Mouse (Mus musculus): ENCODE data around the gene Ofd1.

Ofd1 gene

DNA sequence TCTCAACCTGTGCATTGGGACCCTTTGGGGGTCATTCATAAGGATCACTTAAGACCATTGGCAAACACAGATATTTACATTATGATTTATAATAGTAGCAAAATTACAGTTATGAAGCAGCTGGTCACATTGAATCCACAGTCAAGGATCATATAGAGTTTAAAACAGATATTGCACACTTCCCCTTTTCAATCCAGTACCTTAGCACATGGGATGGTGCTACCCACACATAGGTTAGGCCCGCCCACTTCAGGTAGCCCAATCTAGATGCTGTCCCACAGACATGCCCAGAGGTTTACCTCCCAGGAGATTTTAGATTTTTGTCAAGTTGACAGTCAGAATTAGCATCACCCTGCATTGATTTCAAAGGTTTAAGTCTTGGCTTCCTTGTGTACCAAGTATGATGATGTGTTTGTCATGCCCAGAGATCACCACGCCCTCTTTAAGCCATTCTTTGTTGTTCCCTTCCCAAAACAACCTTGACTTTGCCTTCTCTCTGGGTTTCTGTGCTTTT, 80.5 kb downstream of the Ofd1 start:
- DNase-seq: no peak

DNA sequence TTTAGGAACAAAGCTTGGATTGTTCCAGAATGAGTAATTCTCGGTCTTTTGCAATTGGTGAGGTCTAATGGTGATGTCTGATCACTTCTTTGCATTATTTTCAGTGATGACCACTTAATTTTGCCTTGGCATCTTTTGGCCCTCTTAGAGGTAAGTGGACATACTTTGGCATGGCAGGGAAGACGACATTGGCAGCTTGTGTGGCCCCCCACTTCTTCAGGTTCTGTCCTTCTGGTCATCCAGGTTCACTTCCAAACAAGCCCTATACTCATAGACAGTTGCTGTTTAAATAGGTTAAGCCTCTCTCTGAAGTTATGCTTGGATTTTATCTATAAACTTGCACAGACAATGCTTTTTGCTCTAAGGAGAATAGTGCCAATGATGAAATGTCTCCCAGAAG, 81.5 kb downstream of the Ofd1 start:
- no peak for DNase-seq

DNA sequence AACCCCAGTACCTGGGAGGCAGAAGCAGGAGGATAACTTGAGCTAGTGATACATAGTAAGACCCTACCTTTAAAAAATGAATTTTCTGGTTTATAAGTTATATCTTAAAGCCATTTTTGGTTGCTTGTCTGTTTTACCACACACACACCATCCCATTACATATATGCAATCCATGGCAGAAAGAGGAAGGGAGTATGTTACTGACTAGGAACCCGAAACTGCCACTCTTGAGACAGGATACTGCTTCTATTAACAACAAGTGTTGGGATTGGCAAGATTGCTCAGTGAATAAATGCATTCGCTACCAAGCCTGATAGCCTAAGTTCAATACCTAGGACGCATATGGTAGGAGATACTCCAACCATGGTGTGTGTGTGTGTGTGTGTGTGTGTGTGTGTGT, 84.2 kb downstream of the Ofd1 start:
- no peak for DNase-seq

DNA sequence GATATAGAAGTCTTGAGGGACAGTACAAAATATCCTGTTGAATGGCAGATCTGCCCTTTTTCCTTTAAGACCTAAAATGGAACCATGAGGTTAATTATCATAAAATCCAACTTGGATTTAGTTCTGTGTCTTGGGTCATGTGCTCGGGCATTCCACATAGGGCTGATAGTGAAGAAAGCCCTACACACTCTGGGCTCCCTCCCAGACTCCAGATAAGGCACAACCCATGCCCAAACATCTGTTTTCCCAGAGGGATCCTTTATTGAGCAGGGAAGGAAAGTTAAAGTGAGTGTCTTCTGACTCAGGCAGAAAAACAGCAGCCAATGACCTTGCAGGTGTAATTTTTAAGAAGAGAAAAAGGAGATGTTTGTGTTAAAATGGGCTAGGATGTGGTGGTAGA, 85.6 kb downstream of the Ofd1 start:
- DNase-seq: no peak

DNA sequence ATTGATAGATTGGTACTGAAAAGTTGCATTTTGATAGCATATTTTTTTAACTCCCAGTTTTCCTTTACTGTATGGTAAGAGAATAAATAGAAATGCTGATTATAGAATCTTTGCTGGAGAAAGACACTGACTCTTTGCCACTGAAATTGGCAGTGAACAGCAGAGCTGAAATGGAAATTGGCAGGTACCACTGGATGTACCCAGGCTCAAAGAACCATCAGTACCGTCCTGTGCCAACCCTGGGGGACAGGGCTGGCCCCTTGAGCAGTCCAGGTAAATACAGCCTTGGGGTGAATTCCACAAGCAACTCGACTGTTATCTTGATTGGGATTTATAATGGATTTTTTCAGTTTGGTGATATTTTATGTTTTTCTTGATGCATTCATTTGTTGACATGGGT, 87.1 kb downstream of the Ofd1 start:
- DNase-seq: no peak

DNA sequence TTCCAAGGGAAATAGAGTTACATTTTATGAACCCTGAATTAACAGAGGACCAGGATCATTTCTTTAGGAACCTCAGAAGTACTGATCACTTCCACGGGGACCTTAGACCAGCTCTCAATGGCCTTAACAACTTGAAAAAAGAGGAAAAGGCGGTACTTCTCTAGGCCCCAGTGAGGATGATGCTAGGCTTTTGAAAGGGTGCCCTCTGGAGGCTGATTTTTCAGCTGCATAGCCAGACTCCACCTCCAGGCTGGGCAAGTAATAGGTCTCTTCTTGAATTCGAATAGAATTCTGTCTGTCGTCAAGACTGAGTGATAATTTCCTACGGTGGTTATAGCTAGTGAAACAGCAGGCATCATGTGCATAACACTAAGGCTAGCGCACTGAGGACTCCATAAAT, 88.7 kb downstream of the Ofd1 start:
- peak; percentile 51 to 76 for DNase-seq

DNA sequence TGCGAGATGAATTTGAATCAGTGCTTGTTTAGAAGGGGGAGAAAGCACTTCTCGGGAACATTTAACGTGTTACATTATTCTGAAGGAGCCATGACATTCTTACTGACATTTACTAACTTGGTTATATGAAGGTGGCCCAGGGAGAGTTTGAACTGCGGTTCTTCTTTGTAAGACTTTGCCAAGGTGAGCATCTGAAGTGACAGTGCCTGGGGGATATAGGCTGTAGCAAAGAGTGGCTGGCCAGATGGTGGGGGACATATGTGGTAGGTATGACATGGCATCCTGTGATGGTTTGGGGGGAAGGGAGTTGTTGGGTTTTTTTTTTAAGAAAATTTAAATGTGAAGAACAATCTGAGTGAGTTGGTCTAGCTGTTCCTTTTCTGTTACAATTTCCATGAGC, 91.9 kb downstream of the Ofd1 start:
- DNase-seq: no peak

DNA sequence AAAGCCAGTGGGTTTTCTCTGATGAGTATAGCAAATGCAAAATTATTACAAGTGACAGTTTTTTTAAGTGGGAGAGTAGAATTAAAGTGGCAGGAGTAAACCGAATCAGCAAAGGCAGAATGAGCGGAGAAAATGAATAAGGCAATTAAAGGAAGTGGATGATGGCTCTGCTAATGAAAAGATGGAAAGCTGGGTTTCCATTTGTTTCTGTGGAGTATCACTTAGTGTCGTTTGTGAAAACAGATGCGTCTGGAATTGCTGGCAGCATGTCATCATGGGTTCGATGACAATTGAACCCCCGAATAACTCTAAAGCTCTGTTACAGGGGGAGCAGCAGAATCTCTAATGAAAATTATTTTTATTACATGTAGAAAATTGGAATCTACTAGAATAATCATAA, 92.4 kb downstream of the Ofd1 start:
- DNase-seq: no peak

DNA sequence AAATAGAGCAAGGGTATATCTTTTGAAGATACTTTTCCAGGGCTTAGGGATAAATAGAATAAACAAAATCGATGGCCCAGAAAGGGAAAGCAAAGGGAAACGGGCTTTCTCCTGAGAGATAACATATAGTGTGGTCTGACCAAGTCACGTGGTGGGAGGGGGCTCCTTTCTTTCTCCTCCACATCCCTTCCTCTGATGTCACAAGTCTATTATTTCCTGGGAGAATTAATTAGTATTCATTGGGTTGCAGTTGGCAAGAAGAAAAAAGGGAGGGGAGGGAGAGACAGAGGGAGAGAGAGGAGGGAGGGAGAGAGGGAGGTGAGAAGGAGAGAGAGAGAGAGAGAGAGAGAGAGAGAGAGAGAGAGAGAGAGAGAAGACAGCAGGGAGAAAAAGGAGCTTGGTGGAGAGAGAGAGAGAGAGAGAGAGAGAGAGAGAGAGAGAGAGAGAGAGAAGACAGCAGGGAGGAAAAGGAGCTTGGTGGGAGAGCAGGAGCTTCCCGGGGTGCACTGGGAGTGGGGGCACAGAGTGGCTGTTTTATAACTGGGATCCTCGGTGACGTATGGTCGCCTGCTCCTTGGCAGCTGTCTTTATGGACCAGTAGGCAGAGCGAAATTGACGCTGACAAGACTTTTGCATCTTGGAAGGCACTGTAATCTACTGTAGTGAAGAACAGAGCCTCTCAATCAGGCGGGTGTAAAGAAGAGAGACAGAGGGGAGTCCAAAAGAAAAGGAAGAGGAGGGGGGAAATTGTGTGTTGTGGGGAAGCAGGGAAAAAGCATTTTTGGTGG, 96.1 kb downstream of the Ofd1 start:
- no peak for DNase-seq

DNA sequence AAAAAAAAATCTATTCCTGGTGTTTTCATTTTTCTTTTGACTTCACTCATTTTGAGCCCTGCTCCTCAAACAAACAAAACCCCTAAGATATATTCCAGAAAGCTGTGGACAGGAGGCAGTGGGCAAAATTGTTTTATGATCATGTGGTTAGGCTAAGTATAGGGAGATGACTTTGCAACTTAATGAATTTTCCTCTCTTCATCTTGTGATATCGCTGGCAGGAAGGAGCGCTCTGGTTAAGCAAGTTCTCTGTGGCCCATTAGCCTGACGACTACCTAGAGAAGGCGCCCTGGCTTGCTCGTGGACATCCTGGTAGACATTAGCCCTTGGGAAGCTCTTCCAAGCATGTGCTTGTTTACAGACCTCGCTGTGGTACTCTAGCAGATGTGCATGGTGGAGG, 98.7 kb downstream of the Ofd1 start:
- no peak for DNase-seq

Measured in kidney, postnatal 25 days (tissue).